Comparison of ENCODE assay signal across 17 mouse cellular contexts in genomic region chr13:21456347-21456746, GRCm38 (mm10). TPM values are rescaled to one million over a fixed set of nuclear protein-coding genes. Genes with fewer than 3 reads are reported as not detected.
DNase-seq lines count a peak whose midpoint lies in the region; ATAC-seq and TF ChIP-seq lines count a peak whose summit lies in the region.
"Had no signal": no experiment of that assay in that cellular context is flagged by ENCODE, and none has a peak within 500 bp of the region (broad histone marks: within the 10 kb centered on the region; RNA-seq: fewer than 3 reads in every experiment).

No protein-coding gene starts in this region.

- no peak for TF ChIP-seq CTCF in kidney, postnatal 0 days (IDR thresholded peaks at IDR 0.05; ENCODE audit: low read depth)
- no peak for TF ChIP-seq CTCF in lung, adult 2 months (IDR thresholded peaks at IDR 0.05; ENCODE audit: insufficient read depth, low read length)

- H3K9ac ChIP-seq in kidney, postnatal 0 days (ENCODE audit: low read depth, low read length) = no peak overlapping the region
- no peak overlapping the region for H3K9ac ChIP-seq in stomach, embryonic 15.5 days

- no peak for TF ChIP-seq POLR2A in lung, adult 2 months (IDR thresholded peaks at IDR 0.05; ENCODE audit: borderline replicate concordance, extremely low read depth, low read depth, low read length)

- no peak overlapping the region for H3K4me3 ChIP-seq in kidney, postnatal 0 days (replicated peaks; ENCODE audit: low read depth, low read length)
- H3K4me3 ChIP-seq in lung, adult 2 months (replicated peaks; ENCODE audit: extremely low read depth, low read depth, low read length) = no peak overlapping the region
- H3K4me3 ChIP-seq in stomach, embryonic 15.5 days (replicated peaks) = no peak overlapping the region
- H3K4me3 ChIP-seq: left cerebral cortex, adult 2 months; megakaryocyte, embryonic 14.5 days had no signal

- H3K4me1 ChIP-seq in kidney, postnatal 0 days (replicated peaks; ENCODE audit: insufficient read depth, low read length) = no peaks in the 10 kb centered on the region
- H3K4me1 ChIP-seq in lung, adult 2 months (ENCODE audit: control insufficient read depth, insufficient read depth, low read length) = 0 out of 2 replicates have a peak, but pooled peaks cover 2% of the 10 kb centered on the region
- peaks cover 6% of the 10 kb centered on the region; the same call in 1 of the 2 replicates for H3K4me1 ChIP-seq in stomach, embryonic 15.5 days

- no peaks in the 10 kb centered on the region for H3K27me3 ChIP-seq in kidney, postnatal 0 days (ENCODE audit: insufficient read depth, low read length)
- H3K27me3 ChIP-seq in stomach, embryonic 15.5 days (replicated peaks) = no peaks in the 10 kb centered on the region

- no peaks in the 10 kb centered on the region for H3K9me3 ChIP-seq in kidney, postnatal 0 days (replicated peaks; ENCODE audit: low read length)
- no peaks in the 10 kb centered on the region for H3K9me3 ChIP-seq in stomach, embryonic 15.5 days
- H3K9me3 ChIP-seq: G1E; megakaryocyte, embryonic 14.5 days had no signal

- peak; percentile 63 for DNase-seq in embryo, embryonic 10 days (ENCODE audit: low spot score)
- no peak for DNase-seq in embryo, embryonic 10.5 days (ENCODE audit: low spot score)
- peak; percentile 37 for DNase-seq in kidney, postnatal 0 days (ENCODE audit: low spot score)
- DNase-seq in kidney, adult 8-10 months = no peak
- DNase-seq in lung, adult 2 months = peak; percentile 28
- DNase-seq in layer of hippocampus, adult 9-11 months = no peak
- no peak for DNase-seq in Muller cell, postnatal 12 days (ENCODE audit: inconsistent ontology term)
- DNase-seq: cerebellum, postnatal 10 days; liver; retina, postnatal 1 day had no signal

- peak; percentile 51; the same call in 1 of the 2 replicates for ATAC-seq in kidney, postnatal 0 days (replicated peaks; ENCODE audit: low FRiP score, low read depth)
- ATAC-seq in stomach, embryonic 15.5 days (ENCODE audit: insufficient read depth, low FRiP score, low read depth) = peak; percentile 74; the same call in 1 of the 2 replicates
- ATAC-seq: hindbrain, embryonic 16.5 days had no signal

- H3K36me3 ChIP-seq in kidney, postnatal 0 days (ENCODE audit: insufficient read depth, low read length) = 0 out of 2 replicates have a peak, but pooled peaks cover 3% of the 10 kb centered on the region
- no peaks in the 10 kb centered on the region for H3K36me3 ChIP-seq in stomach, embryonic 15.5 days

- H3K27ac ChIP-seq in kidney, postnatal 0 days = 0 out of 2 replicates have a peak overlapping the region, but pooled peaks have one; percentile 36
- no peak overlapping the region for H3K27ac ChIP-seq in stomach, embryonic 15.5 days
- H3K27ac ChIP-seq: left cerebral cortex, adult 2 months had no signal

- WGBS in kidney, postnatal 0 days = 13% methylated on average over 4 of the region's 4 CpGs
- 15% methylated on average over 4 of the region's 4 CpGs for WGBS in lung, adult 2 months
- 8% methylated on average over 4 of the region's 4 CpGs for WGBS in stomach, embryonic 15.5 days

- no peak overlapping the region for H3K4me2 ChIP-seq in kidney, postnatal 0 days (ENCODE audit: low read length)
- no peak overlapping the region for H3K4me2 ChIP-seq in stomach, embryonic 15.5 days

RNA-seq across cellular contexts. Expression of gene Zscan26, which starts 2.8 kb away (rescaled TPM):
- polyA plus RNA-seq in kidney, postnatal 0 days (2015; fragmentation: Nextera tagmentation; extraction: Ambion mirVana) = 21.1 and 23.2 TPM in 2 replicates
- 12.9 and 21.4 TPM in 2 replicates for polyA plus RNA-seq in lung, adult 2 months (2012; rRNA removed)
- 33.0 and 36.3 TPM in 2 replicates for polyA plus RNA-seq in stomach, embryonic 15.5 days (2015; fragmentation: Nextera tagmentation; extraction: Ambion mirVana)

RNA-seq across cellular contexts. Expression of gene Nkapl, which starts 12.0 kb away (rescaled TPM):
- 3.4 and 3.7 TPM in 2 replicates for polyA plus RNA-seq in kidney, postnatal 0 days (2015; fragmentation: Nextera tagmentation; extraction: Ambion mirVana)
- polyA plus RNA-seq in lung, adult 2 months (2012; rRNA removed) = 0.82 and 0.89 TPM in 2 replicates
- 2.4 and 2.6 TPM in 2 replicates for polyA plus RNA-seq in stomach, embryonic 15.5 days (2015; fragmentation: Nextera tagmentation; extraction: Ambion mirVana)
- polyA plus RNA-seq: spleen, adult 2 months had no signal

RNA-seq across cellular contexts. Expression of gene Pgbd1, which starts 15.5 kb away (rescaled TPM):
- polyA plus RNA-seq in kidney, postnatal 0 days (2015; fragmentation: Nextera tagmentation; extraction: Ambion mirVana) = 2.0 and 2.5 TPM in 2 replicates
- 0.31 and 0.73 TPM in 2 replicates for polyA plus RNA-seq in lung, adult 2 months (2012; rRNA removed)
- 2.5 and 2.6 TPM in 2 replicates for polyA plus RNA-seq in stomach, embryonic 15.5 days (2015; fragmentation: Nextera tagmentation; extraction: Ambion mirVana)

RNA-seq across cellular contexts. Expression of gene Zkscan4, which starts 22.4 kb away (rescaled TPM):
- 4.0 and 4.3 TPM in 2 replicates for polyA plus RNA-seq in kidney, postnatal 0 days (2015; fragmentation: Nextera tagmentation; extraction: Ambion mirVana)
- 1.2 and 1.7 TPM in 2 replicates for polyA plus RNA-seq in lung, adult 2 months (2012; rRNA removed)
- polyA plus RNA-seq in stomach, embryonic 15.5 days (2015; fragmentation: Nextera tagmentation; extraction: Ambion mirVana) = 2.9 and 3.1 TPM in 2 replicates
- polyA plus RNA-seq: G1E had no signal

RNA-seq across cellular contexts. Expression of gene Gm10065, which starts 22.9 kb away (rescaled TPM):
- not detected in 2 replicates for polyA plus RNA-seq in kidney, postnatal 0 days (2015; fragmentation: Nextera tagmentation; extraction: Ambion mirVana)
- polyA plus RNA-seq in lung, adult 2 months (2012; rRNA removed) = not detected in 2 replicates
- polyA plus RNA-seq in stomach, embryonic 15.5 days (2015; fragmentation: Nextera tagmentation; extraction: Ambion mirVana) = not detected in 2 replicates
- polyA plus RNA-seq: G1E; hindbrain, embryonic 16.5 days; spleen, adult 2 months; thymus, postnatal 0 days had no signal

Comparison
In these comparisons a context has a peak if more than half of its experiments do, and no peak if none do; other contexts are left out.
1. DNase-seq: peak in embryo, embryonic 10 days (single experiment), kidney, postnatal 0 days (single experiment) and lung, adult 2 months (single experiment); none in embryo, embryonic 10.5 days (single experiment), kidney, adult 8-10 months (0 of 2), layer of hippocampus, adult 9-11 months (single experiment) and Muller cell, postnatal 12 days (single experiment).